Mouse (Mus musculus) forebrain, postnatal 0 days (tissue): Measurements from ENCODE around the gene Fbxo7. TPM values are rescaled to one million over a fixed set of nuclear protein-coding genes. Genes with fewer than 3 reads are reported as not detected.

Source experiments
- ATAC-seq: fragments of 200-750 bp; cut with Nextera tagmentation; 2 replicates; pipeline ENCODE4 v1.8.0; 2017; ENCODE audit warnings: mild to moderate bottlenecking, moderate library complexity
- DNase-seq: peaks from one replicate; pipeline ENCODE4 v3.0.0-alpha.2; 2015
- H3K27ac ChIP-seq: fragments of 300-500 bp; sonication (generic); 2 replicates; pipeline ENCODE4 v1.5.1; 2014; ENCODE audit warnings: low read depth, mild to moderate bottlenecking, antibody characterized with exemption, low read length, moderate library complexity, mixed read lengths
- H3K27me3 ChIP-seq: fragments of 300-500 bp; sonication (generic); 2 replicates; pipeline ENCODE4 v1.6.1; 2014; ENCODE audit warnings: mild to moderate bottlenecking, low read length, mixed read lengths; ENCODE audit not compliant: insufficient read depth
- H3K36me3 ChIP-seq: fragments of 300-500 bp; sonication (generic); 2 replicates; pipeline ENCODE4 v1.6.1; 2014; ENCODE audit warnings: mild to moderate bottlenecking, moderate library complexity; ENCODE audit not compliant: insufficient read depth
- H3K4me1 ChIP-seq: fragments of 300-500 bp; sonication (generic); 2 replicates; pipeline ENCODE4 v1.6.1; 2014; ENCODE audit warnings: antibody characterized with exemption; ENCODE audit not compliant: insufficient read depth
- H3K4me2 ChIP-seq: fragments of 300-500 bp; sonication (generic); 2 replicates; pipeline ENCODE4 v1.6.1; 2014; ENCODE audit warnings: low read depth, mild to moderate bottlenecking, moderate library complexity
- H3K4me3 ChIP-seq: fragments of 300-500 bp; sonication (generic); 2 replicates; pipeline ENCODE4 v1.5.1; 2014; ENCODE audit warnings: low read depth, low read length, mixed read lengths
- H3K9ac ChIP-seq: fragments of 300-500 bp; sonication (generic); 2 replicates; pipeline ENCODE4 v1.6.1; 2014; ENCODE audit warnings: mild to moderate bottlenecking
- H3K9me3 ChIP-seq: fragments of 300-500 bp; sonication (generic); 2 replicates; pipeline ENCODE4 v1.6.1; 2016; ENCODE audit warnings: low read length
- CTCF ChIP-seq: sonication (generic); IDR thresholded peaks from 2 replicates; pipeline ENCODE4 v1.5.1; 2016; ENCODE audit warnings: antibody characterized with exemption, control low read depth, low read depth
- WGBS: fragments of 180-500 bp; shearing (Covaris S2); extraction: QIAGEN DNeasy Blood & Tissue Kit; methylation state at CpG from one replicate; pipeline ENCODE4 v1.1.7; 2014; 5-methylcytosine and 5-hydroxymethylcytosine counted together
- polyA plus RNA-seq: library from polyadenylated mRNA; unstranded; fragments of >200 nt; fragmentation: Nextera tagmentation; extraction: Ambion mirVana; gene quantifications from 2 replicates; pipeline ENCODE4 v1.2.1, GENCODE M21; 2015
- total RNA-seq: library from RNA; depleted of rRNA; stranded (reverse); fragments of >200 nt; gene quantifications from 2 replicates; pipeline ENCODE4 v1.2.3, GENCODE M21; 2014

The Fbxo7 gene
- total and polyA plus RNA-seq, 2 experiments from 2014 or later = 15.0 to 23.2 TPM

GRCm38 (mm10) chr10:86065661-86066060 lies 43.9 kb downstream of the Fbxo7 start:
- DNase-seq = no peak
- ATAC-seq = no peak
- Histone ChIP-seq H3K4me1 (no peaks in the 10 kb centered on the region), H3K4me2 (no peak overlapping the region), H3K36me3 (0 out of 2 replicates have a peak, but pooled peaks cover 4% of the 10 kb centered on the region), H3K27ac (no peak overlapping the region), H3K27me3 (no peaks in the 10 kb centered on the region), H3K9ac (no peak overlapping the region), H3K9me3 (0 out of 2 replicates have a peak, but pooled peaks cover 3% of the 10 kb centered on the region), H3K4me3 (no peak overlapping the region)
- TF ChIP-seq CTCF = no peak; the same call in 1 of the 2 replicates
- WGBS = 88% methylated on average over 1 of the region's 1 CpGs

GRCm38 (mm10) chr10:86066651-86067050 lies 44.9 kb downstream of the Fbxo7 start:
- Histone ChIP-seq H3K4me2 (no peak overlapping the region), H3K27ac (no peak overlapping the region), H3K36me3 (peaks cover 11% of the 10 kb centered on the region; the same call in 1 of the 2 replicates), H3K4me1 (no peaks in the 10 kb centered on the region), H3K4me3 (no peak overlapping the region), H3K9ac (no peak overlapping the region), H3K27me3 (no peaks in the 10 kb centered on the region), H3K9me3 (0 out of 2 replicates have a peak, but pooled peaks cover 3% of the 10 kb centered on the region)
- 79% methylated on average over 5 of the region's 5 CpGs for WGBS
- no peak for TF ChIP-seq CTCF
- ATAC-seq (no peak), DNase-seq (no peak)

GRCm38 (mm10) chr10:86067911-86068310 lies 46.1 kb downstream of the Fbxo7 start:
- Histone ChIP-seq H3K27ac (no peak overlapping the region), H3K9me3 (no peaks in the 10 kb centered on the region), H3K27me3 (no peaks in the 10 kb centered on the region), H3K4me3 (no peak overlapping the region), H3K36me3 (peaks cover 12% of the 10 kb centered on the region; the same call in 1 of the 2 replicates), H3K4me1 (no peaks in the 10 kb centered on the region), H3K4me2 (no peak overlapping the region), H3K9ac (no peak overlapping the region)
- no peak for TF ChIP-seq CTCF
- no peak for ATAC-seq
- WGBS = 78% methylated on average over 10 of the region's 10 CpGs
- DNase-seq = no peak

- Histone ChIP-seq H3K9me3 (no peaks in the 10 kb centered on the region), H3K4me1 (no peaks in the 10 kb centered on the region), H3K27me3 (no peaks in the 10 kb centered on the region), H3K4me2 (no peak overlapping the region), H3K27ac (no peak overlapping the region), H3K4me3 (no peak overlapping the region), H3K36me3 (peaks cover 14% of the 10 kb centered on the region; the same call in 1 of the 2 replicates), H3K9ac (no peak overlapping the region)
- 22% methylated on average over 3 of the region's 3 CpGs for WGBS
- TF ChIP-seq CTCF = no peak
- ATAC-seq (peak; percentile 71), DNase-seq (peak; percentile 17)
Observed at GRCm38 (mm10) chr10:86069341-86069740, 47.6 kb downstream of the Fbxo7 start.

GRCm38 (mm10) chr10:86070751-86071150 lies 49.0 kb downstream of the Fbxo7 start:
- no peak for TF ChIP-seq CTCF
- Histone ChIP-seq H3K4me1 (no peaks in the 10 kb centered on the region), H3K36me3 (peaks cover 14% of the 10 kb centered on the region; the same call in 1 of the 2 replicates), H3K27ac (no peak overlapping the region), H3K4me3 (no peak overlapping the region), H3K9me3 (no peaks in the 10 kb centered on the region), H3K27me3 (no peaks in the 10 kb centered on the region), H3K4me2 (no peak overlapping the region), H3K9ac (no peak overlapping the region)
- DNase-seq (no peak), ATAC-seq (no peak)
- WGBS = 86% methylated on average over 3 of the region's 3 CpGs

- no peaks in the 10 kb centered on the region for H3K27me3 ChIP-seq
- ATAC-seq (no peak), DNase-seq (no peak)
- TF ChIP-seq CTCF = no peak
- peaks cover 10% of the 10 kb centered on the region; the same call in 1 of the 2 replicates for H3K36me3 ChIP-seq
- no peaks in the 10 kb centered on the region for H3K4me1 ChIP-seq
- no peak overlapping the region for H3K9ac ChIP-seq
- no peaks in the 10 kb centered on the region for H3K9me3 ChIP-seq
- H3K27ac ChIP-seq = no peak overlapping the region
- WGBS = 89% methylated on average over 4 of the region's 4 CpGs
- H3K4me2 ChIP-seq = no peak overlapping the region
- H3K4me3 ChIP-seq = no peak overlapping the region
Observed at GRCm38 (mm10) chr10:86074134-86074533, 52.4 kb downstream of the Fbxo7 start.

- H3K9me3 ChIP-seq = no peaks in the 10 kb centered on the region
- DNase-seq (no peak), ATAC-seq (no peak)
- no peak overlapping the region for H3K4me3 ChIP-seq
- no peaks in the 10 kb centered on the region for H3K27me3 ChIP-seq
- H3K4me1 ChIP-seq = no peaks in the 10 kb centered on the region
- TF ChIP-seq CTCF = peak; percentile 42; the same call in 1 of the 2 replicates
- WGBS = 84% methylated on average over 9 of the region's 9 CpGs
- H3K4me2 ChIP-seq = no peak overlapping the region
- peaks cover 10% of the 10 kb centered on the region; the same call in 1 of the 2 replicates for H3K36me3 ChIP-seq
- no peak overlapping the region for H3K9ac ChIP-seq
- H3K27ac ChIP-seq = no peak overlapping the region
Observed at GRCm38 (mm10) chr10:86074971-86075711, 53.4 kb downstream of the Fbxo7 start.
